8 mouse cellular contexts compared by ENCODE assay signal in genomic region chr5:148928382-148929115, GRCm38 (mm10). TPM values are rescaled to one million over a fixed set of nuclear protein-coding genes. Genes with fewer than 3 reads are reported as not detected.
A peak's percentile ranks its signal among the peaks of the same experiment; 100 is the strongest.
DNase-seq lines count a peak whose midpoint lies in the region; ATAC-seq lines count a peak whose summit lies in the region.

No protein-coding gene starts in this region.

- no peaks in the 10 kb centered on the region for H3K36me3 ChIP-seq in intestine, embryonic 15.5 days

- no peaks in the 10 kb centered on the region for H3K27me3 ChIP-seq in intestine, embryonic 15.5 days (replicated peaks)

- H3K4me3 ChIP-seq in intestine, embryonic 15.5 days (replicated peaks) = peak overlapping the region; percentile 94

- peak; percentile 98 for ATAC-seq in intestine, embryonic 15.5 days
- peak; percentile 89 for ATAC-seq in megakaryocyte-erythroid progenitor cell, adult 5-6 weeks (replicated peaks; ENCODE audit: low FRiP score, low TSS enrichment, poor library complexity, severe bottlenecking)

- peak; percentile 93 for DNase-seq in adrenal gland, adult 8-10 months
- DNase-seq in embryo, embryonic 11.5 days (ENCODE audit: low read depth, low spot score) = peak; percentile 92
- DNase-seq in gastrocnemius, postnatal 36 days = peak; percentile 90 to 92
- DNase-seq in left cerebral cortex, postnatal 14 days (ENCODE audit: low spot score in 2 of 2) = peak; percentile 94 to 97
- peak; percentile 90 for DNase-seq in right cerebral cortex, postnatal 14 days
- peak; percentile 86 for DNase-seq in urinary bladder, postnatal 25 days (ENCODE audit: low spot score)

- H3K27ac ChIP-seq in intestine, embryonic 15.5 days = peak overlapping the region; percentile 94

- H3K9me3 ChIP-seq in intestine, embryonic 15.5 days = no peaks in the 10 kb centered on the region

- H3K4me2 ChIP-seq in intestine, embryonic 15.5 days (replicated peaks) = peak overlapping the region; percentile 88

- H3K9ac ChIP-seq in intestine, embryonic 15.5 days = peak overlapping the region; percentile 88

- WGBS in intestine, embryonic 15.5 days = under 1% methylated on average over 69 of the region's 69 CpGs

- H3K4me1 ChIP-seq in intestine, embryonic 15.5 days (replicated peaks) = peaks cover 10% of the 10 kb centered on the region; the same call in 1 of the 2 replicates

- intact Hi-C loops in gastrocnemius, postnatal 36 days (cut with DNase I) = loop anchor here (2.0 to 5.0 kb wide), 2 partner anchors 109 to 256 kb away; partner anchors contain the start of genes Hmgb1 and Uspl1
- intact Hi-C loops in left cerebral cortex, postnatal 14 days (cut with DNase I) = no loop called here

RNA-seq across cellular contexts. Expression of gene Katnal1, which starts 0.6 kb away (rescaled TPM):
- 10 to 100 TPM in 3 of 4 experiments, 1 to 10 TPM in 1; 9.6 to 19.8 (median 13.2) TPM for total RNA-seq in adrenal gland, adult 8-10 months (2022)
- total RNA-seq in gastrocnemius, postnatal 36 days (2021) = 1 to 10 TPM; 4.3 to 5.0 TPM
- polyA plus RNA-seq in intestine, embryonic 15.5 days (2015; fragmentation: Nextera tagmentation; extraction: Ambion mirVana) = 8.1 and 9.5 TPM in 2 replicates
- total RNA-seq in left cerebral cortex, postnatal 14 days (2021) = 10 to 100 TPM; 55.4 to 56.9 TPM
- 13.0 and 19.0 TPM in 2 replicates for total RNA-seq in megakaryocyte-erythroid progenitor cell, adult 5-6 weeks (2014; fragmentation: Nextera tagmentation)
- total RNA-seq in megakaryocyte-erythroid progenitor cell, adult 5-6 weeks (2017) = 11.2 and 23.9 TPM in 2 replicates

Comparison
In these comparisons a context has a peak if more than half of its experiments do, and no peak if none do; other contexts are left out.
1. Peak in every context shown above with its lines: DNase-seq, ATAC-seq, H3K4me3 ChIP-seq and H3K27ac ChIP-seq.